Mouse (Mus musculus): ENCODE data around the gene Plppr3. TPM values are rescaled to one million over a fixed set of nuclear protein-coding genes. Genes with fewer than 3 reads are reported as not detected.

The Plppr3 gene
- polyA plus RNA-seq, 1 experiment, result 5.4 TPM

DNA sequence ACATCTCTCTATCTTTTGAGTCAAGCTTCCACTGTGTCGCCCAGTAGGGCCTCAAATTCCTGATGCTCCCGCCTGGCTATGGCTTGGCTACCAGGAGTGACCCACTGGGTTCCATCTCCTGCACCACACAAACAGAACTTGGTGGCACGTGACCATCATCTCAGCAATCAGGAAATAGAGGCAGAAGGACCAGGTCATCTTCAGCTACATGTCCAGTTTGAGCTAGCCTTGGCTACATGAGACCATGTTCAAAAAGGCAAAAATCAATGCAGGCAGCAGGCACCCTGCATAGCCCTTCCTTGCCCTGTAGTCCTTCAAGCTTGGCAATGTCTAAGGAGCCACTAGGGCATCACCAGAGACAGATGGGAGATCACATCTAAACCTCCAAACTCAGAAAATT lies 34.3 kb downstream of the Plppr3 start:
- Histone ChIP-seq H3K36me3 (ENCODE audit: control insufficient read depth, insufficient read depth) (no peaks in the 10 kb centered on the region), H3K79me2 (ENCODE audit: control insufficient read depth, insufficient read depth) (no peaks in the 10 kb centered on the region), H3ac (ENCODE audit: control insufficient read depth, insufficient read length) (no peak overlapping the region), H3K4me3 (peak overlapping the region; percentile 29), H3K27me3 (ENCODE audit: control insufficient read depth, insufficient read depth, insufficient read length) (no peaks in the 10 kb centered on the region), H3K4me2 (ENCODE audit: low read depth) (peak overlapping the region; percentile 92)
- no peak for TF ChIP-seq POLR2AphosphoS2 (IDR thresholded peaks at IDR 0.05; ENCODE audit: insufficient read length, low read depth)
- TF ChIP-seq REST (IDR thresholded peaks at IDR 0.05; ENCODE audit: insufficient read depth, insufficient read length), result no peak
- TF ChIP-seq E2F4 (IDR thresholded peaks at IDR 0.05; ENCODE audit: insufficient read depth), result no peak
- no peak for TF ChIP-seq MAX (IDR thresholded peaks at IDR 0.05; ENCODE audit: low read depth)
- no peak for TF ChIP-seq TCF3 (IDR thresholded peaks at IDR 0.05; ENCODE audit: insufficient read length, low read depth)
- no peak for TF ChIP-seq MYOD1 (IDR thresholded peaks at IDR 0.05; ENCODE audit: control insufficient read depth in 1 of 3, insufficient read length in 2 of 3, low read depth in 2 of 3)
- no peak for TF ChIP-seq SRF (IDR thresholded peaks at IDR 0.05; ENCODE audit: control insufficient read depth, insufficient read length, low read depth)

DNA sequence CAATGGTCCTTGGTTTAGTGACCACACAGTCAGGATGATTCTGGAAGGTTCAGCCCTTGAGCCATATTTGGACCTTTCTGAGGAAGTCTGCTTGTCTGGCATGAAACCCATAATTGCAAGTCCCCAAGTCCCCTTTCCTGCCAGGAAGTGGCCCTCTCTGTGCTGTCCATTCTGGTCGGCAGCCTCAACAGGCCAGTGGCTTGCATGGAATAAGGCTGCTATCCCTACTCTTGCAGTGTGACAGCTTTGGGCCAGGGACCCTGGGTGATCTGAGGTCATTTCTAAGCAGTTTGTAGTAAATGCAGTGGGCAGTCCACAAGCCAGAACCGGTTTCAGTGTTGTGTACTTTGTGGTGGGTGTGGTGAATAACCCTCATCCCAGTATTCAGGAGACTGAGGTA lies 36.3 kb downstream of the Plppr3 start:
- no peaks in the 10 kb centered on the region for H3K36me3 ChIP-seq (ENCODE audit: control insufficient read depth, insufficient read depth)

GRCm38 (mm10) chr10:79836918-79837317 lies 37.5 kb downstream of the Plppr3 start:
- Histone ChIP-seq H3K4me2 (ENCODE audit: low read depth) (no peak overlapping the region), H3K27me3 (ENCODE audit: control insufficient read depth, insufficient read depth, insufficient read length) (no peaks in the 10 kb centered on the region), H3ac (ENCODE audit: control insufficient read depth, insufficient read length) (no peak overlapping the region), H3K4me3 (no peak overlapping the region), H3K36me3 (ENCODE audit: control insufficient read depth, insufficient read depth) (no peaks in the 10 kb centered on the region), H3K79me2 (ENCODE audit: control insufficient read depth, insufficient read depth) (no peaks in the 10 kb centered on the region)
- TF ChIP-seq POLR2A (IDR thresholded peaks at IDR 0.05; ENCODE audit: insufficient read length, low read depth) (no peak), E2F4 (IDR thresholded peaks at IDR 0.05; ENCODE audit: insufficient read depth) (no peak), POLR2AphosphoS2 (IDR thresholded peaks at IDR 0.05; ENCODE audit: insufficient read length, low read depth) (no peak), SRF (IDR thresholded peaks at IDR 0.05; ENCODE audit: control insufficient read depth, insufficient read length, low read depth) (no peak), MYOD1 (IDR thresholded peaks at IDR 0.05; ENCODE audit: control insufficient read depth in 1 of 3, insufficient read length in 2 of 3, low read depth in 2 of 3) (no peak), TCF12 (IDR thresholded peaks at IDR 0.05; ENCODE audit: insufficient read depth, poor library complexity, severe bottlenecking) (no peak), TCF3 (IDR thresholded peaks at IDR 0.05; ENCODE audit: insufficient read length, low read depth) (no peak), MYOG (IDR thresholded peaks at IDR 0.05; ENCODE audit: control insufficient read depth in 1 of 3, insufficient read depth in 1 of 3, insufficient read length in 2 of 3, low read depth in 2 of 3) (no peak), REST (IDR thresholded peaks at IDR 0.05; ENCODE audit: insufficient read depth, insufficient read length) (no peak)

More for the DNA sequence above, 36.3 kb downstream of the Plppr3 start:
- no peaks in the 10 kb centered on the region for H3K27me3 ChIP-seq (ENCODE audit: control insufficient read depth, insufficient read depth, insufficient read length)
- H3K79me2 ChIP-seq (ENCODE audit: control insufficient read depth, insufficient read depth), result no peaks in the 10 kb centered on the region
- TF ChIP-seq USF1 (IDR thresholded peaks at IDR 0.05; ENCODE audit: low read depth) (no peak), REST (IDR thresholded peaks at IDR 0.05; ENCODE audit: insufficient read depth, insufficient read length) (no peak)
- no peak overlapping the region for H3K4me2 ChIP-seq (ENCODE audit: low read depth)
- no peak overlapping the region for H3K4me3 ChIP-seq
- no peak overlapping the region for H3ac ChIP-seq (ENCODE audit: control insufficient read depth, insufficient read length)

DNA sequence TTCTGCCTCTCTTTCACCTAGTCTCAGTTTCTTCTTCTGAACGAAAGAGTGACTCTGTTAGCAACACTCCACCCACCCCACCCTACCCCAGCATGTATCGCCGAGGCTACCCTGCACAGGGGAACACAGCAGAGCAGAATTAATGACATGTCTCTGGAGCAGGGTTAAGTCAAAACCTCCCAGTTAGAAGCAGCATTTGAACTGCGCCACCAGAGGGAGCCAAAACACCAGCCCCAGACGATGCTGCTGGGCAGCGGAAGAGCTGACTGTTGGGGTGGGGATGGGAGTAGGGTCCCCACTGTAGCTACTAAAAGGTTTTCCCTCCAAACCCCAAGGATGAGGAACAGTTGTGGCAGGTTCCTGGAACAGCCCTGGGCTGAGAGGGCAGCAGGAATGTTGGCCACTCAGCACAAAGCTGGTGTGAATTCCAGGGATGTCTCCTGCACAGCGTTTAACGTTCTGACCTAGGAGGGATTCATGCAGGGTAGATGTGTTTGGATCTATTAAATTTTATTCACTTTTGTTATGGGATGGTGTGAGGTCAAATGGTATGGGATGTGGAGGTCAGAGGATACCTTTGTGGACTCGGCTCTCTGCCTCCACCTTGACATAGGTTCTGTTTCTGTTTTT lies 39.5 kb downstream of the Plppr3 start:
- Histone ChIP-seq H3K36me3 (ENCODE audit: control insufficient read depth, insufficient read depth) (no peaks in the 10 kb centered on the region), H3K4me3 (no peak overlapping the region), H3K4me2 (ENCODE audit: low read depth) (no peak overlapping the region), H3K79me2 (ENCODE audit: control insufficient read depth, insufficient read depth) (no peaks in the 10 kb centered on the region), H3ac (ENCODE audit: control insufficient read depth, insufficient read length) (no peak overlapping the region), H3K27me3 (ENCODE audit: control insufficient read depth, insufficient read depth, insufficient read length) (no peaks in the 10 kb centered on the region)
- no peak for TF ChIP-seq POLR2A (IDR thresholded peaks at IDR 0.05; ENCODE audit: insufficient read length, low read depth)
- no peak for TF ChIP-seq REST (IDR thresholded peaks at IDR 0.05; ENCODE audit: insufficient read depth, insufficient read length)
- TF ChIP-seq TCF12 (IDR thresholded peaks at IDR 0.05; ENCODE audit: insufficient read depth, poor library complexity, severe bottlenecking), result no peak
- no peak for TF ChIP-seq CEBPB (IDR thresholded peaks at IDR 0.05; ENCODE audit: insufficient read depth, poor library complexity, severe bottlenecking)
- no peak for TF ChIP-seq MAX (IDR thresholded peaks at IDR 0.05; ENCODE audit: low read depth)
- no peak for TF ChIP-seq SRF (IDR thresholded peaks at IDR 0.05; ENCODE audit: control insufficient read depth, insufficient read length, low read depth)
- no peak for TF ChIP-seq USF1 (IDR thresholded peaks at IDR 0.05; ENCODE audit: low read depth)
- TF ChIP-seq E2F4 (IDR thresholded peaks at IDR 0.05; ENCODE audit: insufficient read depth), result no peak
- no peak for TF ChIP-seq MYOG (IDR thresholded peaks at IDR 0.05; ENCODE audit: control insufficient read depth in 1 of 3, insufficient read depth in 1 of 3, insufficient read length in 2 of 3, low read depth in 2 of 3)
- TF ChIP-seq TCF3 (IDR thresholded peaks at IDR 0.05; ENCODE audit: insufficient read length, low read depth), result no peak
- no peak for TF ChIP-seq POLR2AphosphoS2 (IDR thresholded peaks at IDR 0.05; ENCODE audit: insufficient read length, low read depth)
- no peak for TF ChIP-seq MYOD1 (IDR thresholded peaks at IDR 0.05; ENCODE audit: control insufficient read depth in 1 of 3, insufficient read length in 2 of 3, low read depth in 2 of 3)

DNA sequence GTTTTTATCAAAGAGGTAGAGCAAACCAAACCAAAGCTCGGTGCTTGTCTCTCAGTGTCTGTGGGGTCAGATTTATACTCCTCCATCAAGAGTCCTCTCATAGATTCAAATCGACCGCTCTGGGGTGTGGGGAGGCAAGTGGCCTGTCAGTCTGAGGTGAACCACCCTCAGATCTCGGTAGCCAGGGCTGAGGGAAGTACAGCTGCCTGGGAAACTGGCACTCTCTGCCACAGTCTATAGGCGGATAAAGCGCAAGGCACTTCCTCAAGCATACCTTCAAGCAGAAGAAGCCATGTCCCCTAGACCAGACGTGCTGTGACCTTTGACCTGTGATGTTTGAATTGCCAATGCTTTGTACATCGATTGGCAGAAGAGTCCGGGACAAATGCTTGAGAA lies 41.6 kb downstream of the Plppr3 start:
- Histone ChIP-seq H3K36me3 (ENCODE audit: control insufficient read depth, insufficient read depth) (no peaks in the 10 kb centered on the region), H3K27me3 (ENCODE audit: control insufficient read depth, insufficient read depth, insufficient read length) (peaks cover 10% of the 10 kb centered on the region), H3ac (ENCODE audit: control insufficient read depth, insufficient read length) (no peak overlapping the region), H3K79me2 (ENCODE audit: control insufficient read depth, insufficient read depth) (no peaks in the 10 kb centered on the region), H3K4me3 (no peak overlapping the region), H3K4me2 (ENCODE audit: low read depth) (no peak overlapping the region)
- TF ChIP-seq USF1 (IDR thresholded peaks at IDR 0.05; ENCODE audit: low read depth) (no peak), MYOG (IDR thresholded peaks at IDR 0.05; ENCODE audit: control insufficient read depth in 1 of 3, insufficient read depth in 1 of 3, insufficient read length in 2 of 3, low read depth in 2 of 3) (no peak), REST (IDR thresholded peaks at IDR 0.05; ENCODE audit: insufficient read depth, insufficient read length) (no peak), POLR2AphosphoS2 (IDR thresholded peaks at IDR 0.05; ENCODE audit: insufficient read length, low read depth) (no peak), POLR2A (IDR thresholded peaks at IDR 0.05; ENCODE audit: insufficient read length, low read depth) (no peak), TCF3 (IDR thresholded peaks at IDR 0.05; ENCODE audit: insufficient read length, low read depth) (no peak), MYOD1 (IDR thresholded peaks at IDR 0.05; ENCODE audit: control insufficient read depth in 1 of 3, insufficient read length in 2 of 3, low read depth in 2 of 3) (no peak), E2F4 (IDR thresholded peaks at IDR 0.05; ENCODE audit: insufficient read depth) (no peak), CEBPB (IDR thresholded peaks at IDR 0.05; ENCODE audit: insufficient read depth, poor library complexity, severe bottlenecking) (no peak), SRF (IDR thresholded peaks at IDR 0.05; ENCODE audit: control insufficient read depth, insufficient read length, low read depth) (no peak), MAX (IDR thresholded peaks at IDR 0.05; ENCODE audit: low read depth) (no peak), TCF12 (IDR thresholded peaks at IDR 0.05; ENCODE audit: insufficient read depth, poor library complexity, severe bottlenecking) (no peak)

All from myocyte (in vitro differentiated cells).